Mouse (Mus musculus): ENCODE results near the gene Gda. TPM values are rescaled to one million over a fixed set of nuclear protein-coding genes. Genes with fewer than 3 reads are reported as not detected.

Gene Gda
- total and polyA plus RNA-seq, 3 experiments = not detected

- no peak overlapping the region for H3K9ac ChIP-seq (ENCODE audit: insufficient read depth, low read depth)
- dilution Hi-C loops (cut with MboI; ENCODE audit: extremely low pct_ligation_motif_present, extremely low pct_unique_long_range_greater_than_20kb, low sequenced_read_pairs) (no loop called here), in situ Hi-C loops (cut with MboI; ENCODE audit: low pct_ligation_motif_present, low pct_unique_long_range_greater_than_20kb, low sequenced_read_pairs) (no loop called here)
- H3K27ac ChIP-seq (ENCODE audit: insufficient read depth, low read depth) = no peak overlapping the region
- H3K9me3 ChIP-seq (replicated peaks; ENCODE audit: low read length) = no peaks in the 10 kb centered on the region
- H3K27me3 ChIP-seq (replicated peaks) = no peaks in the 10 kb centered on the region
- no peak overlapping the region for H3K4me2 ChIP-seq (ENCODE audit: insufficient read depth, low read depth, poor library complexity, severe bottlenecking)
- H3K79me2 ChIP-seq (replicated peaks; ENCODE audit: control insufficient read depth, extremely low read depth, insufficient read depth, poor library complexity, severe bottlenecking) = no peaks in the 10 kb centered on the region
- DNase-seq (ENCODE audit: extremely low read depth) = no peak
- no peaks in the 10 kb centered on the region for H3K36me3 ChIP-seq (replicated peaks in 1 of 2; ENCODE audit: control insufficient read depth in 1 of 2, insufficient read depth in 1 of 2, low read length in 1 of 2)
- TF ChIP-seq ZMIZ1 (IDR thresholded peaks at IDR 0.05; ENCODE audit: low read depth, low read length) (no peak), RAD21 (IDR thresholded peaks at IDR 0.05; ENCODE audit: low read depth, low read length) (no peak), MEF2A (IDR thresholded peaks at IDR 0.05; ENCODE audit: borderline replicate concordance, low read depth, low read length) (no peak), MAX (IDR thresholded peaks at IDR 0.05; ENCODE audit: low read length) (no peak), TCF12 (IDR thresholded peaks at IDR 0.05; ENCODE audit: low read depth, low read length) (no peak), NRF1 (IDR thresholded peaks at IDR 0.05; ENCODE audit: low read depth, low read length) (no peak), CHD1 (IDR thresholded peaks at IDR 0.05; ENCODE audit: low read depth, low read length) (no peak), USF2 (conservative IDR thresholded peaks at IDR 0.05; ENCODE audit: low read depth, low read length) (no peak), ZC3H11A (IDR thresholded peaks at IDR 0.05; ENCODE audit: low read depth, low read length) (no peak), MXI1 (IDR thresholded peaks at IDR 0.05; ENCODE audit: low read depth, low read length) (no peak)
- no peak overlapping the region for H3K4me3 ChIP-seq (replicated peaks in 1 of 3; ENCODE audit: low read depth in 2 of 3, low read length in 2 of 3, poor library complexity in 1 of 3)
- peaks cover 0 to 4% of the 10 kb centered on the region in 2 experiments; a peak in 1 of 4 replicates for H3K4me1 ChIP-seq (ENCODE audit: control insufficient read depth in 1 of 2, insufficient read depth in 2 of 2)
These were observed 54.8 kb downstream of the Gda start for GRCm38 (mm10) chr19:21418418-21418817.

DNA sequence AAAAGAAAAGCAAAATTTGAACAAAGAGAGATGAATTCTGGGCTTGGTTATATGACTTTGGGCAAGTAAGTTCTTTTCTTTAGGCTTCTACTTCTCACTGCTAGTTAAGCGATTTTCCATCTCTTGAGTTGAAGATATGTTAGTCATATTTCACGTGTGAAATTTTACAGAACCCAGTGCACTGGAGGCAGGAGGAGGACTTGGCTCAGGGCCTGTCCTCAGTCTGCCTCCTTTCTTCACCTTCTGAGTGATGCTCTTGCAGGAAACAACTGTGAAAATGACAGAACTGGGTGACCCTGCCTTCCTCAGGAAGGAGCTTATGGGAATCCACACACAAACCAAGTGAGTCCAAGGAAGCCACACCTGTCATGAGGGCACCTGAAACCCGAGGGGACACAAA is 57.9 kb downstream of the Gda start:
- no peak for DNase-seq (ENCODE audit: extremely low read depth)
- H3K4me2 ChIP-seq (ENCODE audit: insufficient read depth, low read depth, poor library complexity, severe bottlenecking) = no peak overlapping the region
- in situ Hi-C loops (cut with MboI; ENCODE audit: low pct_ligation_motif_present, low pct_unique_long_range_greater_than_20kb, low sequenced_read_pairs) = no loop called here
- no peak for TF ChIP-seq MXI1 (IDR thresholded peaks at IDR 0.05; ENCODE audit: low read depth, low read length)
- no peak for TF ChIP-seq JUND (conservative IDR thresholded peaks at IDR 0.05; ENCODE audit: low read depth, low read length)
- TF ChIP-seq RCOR1 (conservative IDR thresholded peaks at IDR 0.05; ENCODE audit: low read depth, low read length) = no peak
- TF ChIP-seq UBTF (IDR thresholded peaks at IDR 0.05; ENCODE audit: low read depth, low read length) = no peak
- TF ChIP-seq ZKSCAN1 (IDR thresholded peaks at IDR 0.05; ENCODE audit: borderline replicate concordance, low read depth, low read length) = no peak
- H3K4me3 ChIP-seq (replicated peaks in 1 of 3; ENCODE audit: low read depth in 2 of 3, low read length in 2 of 3, poor library complexity in 1 of 3) = no peak overlapping the region
- dilution Hi-C loops (cut with MboI; ENCODE audit: extremely low pct_ligation_motif_present, extremely low pct_unique_long_range_greater_than_20kb, low sequenced_read_pairs) = no loop called here
- H3K9me3 ChIP-seq (replicated peaks; ENCODE audit: low read length) = no peaks in the 10 kb centered on the region
- H3K27ac ChIP-seq (ENCODE audit: insufficient read depth, low read depth) = no peak overlapping the region
- H3K4me1 ChIP-seq (ENCODE audit: control insufficient read depth in 1 of 2, insufficient read depth in 2 of 2) = no peaks in the 10 kb centered on the region
- no peaks in the 10 kb centered on the region for H3K79me2 ChIP-seq (replicated peaks; ENCODE audit: control insufficient read depth, extremely low read depth, insufficient read depth, poor library complexity, severe bottlenecking)
- no peaks in the 10 kb centered on the region for H3K27me3 ChIP-seq (replicated peaks)
- H3K36me3 ChIP-seq (replicated peaks in 1 of 2; ENCODE audit: control insufficient read depth in 1 of 2, insufficient read depth in 1 of 2, low read length in 1 of 2) = no peaks in the 10 kb centered on the region
- no peak overlapping the region for H3K9ac ChIP-seq (ENCODE audit: insufficient read depth, low read depth)

DNA sequence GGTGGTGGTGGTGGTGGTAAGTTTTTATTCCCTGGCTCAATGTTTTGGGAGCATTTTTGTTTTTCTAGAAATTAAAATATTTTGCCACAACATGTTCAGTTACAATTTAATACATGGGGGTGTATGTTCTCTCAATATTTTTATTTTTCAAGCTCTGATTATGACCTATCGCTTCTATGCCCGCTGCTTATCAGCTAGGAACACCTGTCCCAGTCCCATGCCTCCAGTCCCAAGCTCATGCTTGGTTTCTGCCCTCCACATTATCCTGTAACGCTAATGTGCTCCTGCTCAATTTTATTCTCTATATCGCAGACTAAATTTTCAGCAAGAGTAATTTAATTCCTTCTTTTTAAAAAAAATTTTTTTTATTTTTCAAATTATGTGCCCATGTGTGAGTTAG is 64.1 kb downstream of the Gda start:
- no peaks in the 10 kb centered on the region for H3K27me3 ChIP-seq (replicated peaks)
- H3K4me2 ChIP-seq (ENCODE audit: insufficient read depth, low read depth, poor library complexity, severe bottlenecking) = no peak overlapping the region
- no peaks in the 10 kb centered on the region for H3K9me3 ChIP-seq (replicated peaks; ENCODE audit: low read length)
- H3K4me1 ChIP-seq (ENCODE audit: control insufficient read depth in 1 of 2, insufficient read depth in 2 of 2) = 0 out of 4 replicates have a peak, but pooled peaks cover 0 to 3% of the 10 kb centered on the region in 2 experiments
- no peak overlapping the region for H3K27ac ChIP-seq (ENCODE audit: insufficient read depth, low read depth)
- dilution Hi-C loops (cut with MboI; ENCODE audit: extremely low pct_ligation_motif_present, extremely low pct_unique_long_range_greater_than_20kb, low sequenced_read_pairs) = no loop called here
- H3K36me3 ChIP-seq (replicated peaks in 1 of 2; ENCODE audit: control insufficient read depth in 1 of 2, insufficient read depth in 1 of 2, low read length in 1 of 2) = no peaks in the 10 kb centered on the region
- H3K4me3 ChIP-seq (replicated peaks in 1 of 3; ENCODE audit: low read depth in 2 of 3, low read length in 2 of 3, poor library complexity in 1 of 3) = no peak overlapping the region
- TF ChIP-seq ELF1 (IDR thresholded peaks at IDR 0.05; ENCODE audit: low read depth, low read length) (no peak), RAD21 (IDR thresholded peaks at IDR 0.05; ENCODE audit: low read depth, low read length) (no peak), NELFE (IDR thresholded peaks at IDR 0.05; ENCODE audit: low read depth, low read length) (no peak), BHLHE40 (IDR thresholded peaks at IDR 0.05; ENCODE audit: low read depth, low read length) (no peak), SIN3A (IDR thresholded peaks at IDR 0.05; ENCODE audit: low read length) (no peak), USF2 (conservative IDR thresholded peaks at IDR 0.05; ENCODE audit: low read depth, low read length) (no peak), E2F4 (IDR thresholded peaks at IDR 0.05; ENCODE audit: insufficient replicate concordance, low read depth, low read length) (no peak)
- in situ Hi-C loops (cut with MboI; ENCODE audit: low pct_ligation_motif_present, low pct_unique_long_range_greater_than_20kb, low sequenced_read_pairs) = no loop called here
- H3K79me2 ChIP-seq (replicated peaks; ENCODE audit: control insufficient read depth, extremely low read depth, insufficient read depth, poor library complexity, severe bottlenecking) = no peaks in the 10 kb centered on the region
- no peak for DNase-seq (ENCODE audit: extremely low read depth)
- H3K9ac ChIP-seq (ENCODE audit: insufficient read depth, low read depth) = no peak overlapping the region

Data from CH12.LX (cell line).